Comparison of ENCODE assay signal across 11 mouse cellular contexts in genomic region chr13:18038814-18039213, GRCm38 (mm10).
"Had no signal": no experiment of that assay in that cellular context is flagged by ENCODE, and none has a peak within 500 bp of the region (broad histone marks: within the 10 kb centered on the region; RNA-seq: fewer than 3 reads in every experiment).

No protein-coding gene starts in this region.

- H3K36me3 ChIP-seq: limb, embryonic 13.5 days; midbrain, embryonic 12.5 days had no signal

- H3K4me1 ChIP-seq: limb, embryonic 13.5 days; megakaryocyte, embryonic 14.5 days; midbrain, embryonic 12.5 days had no signal

- ATAC-seq: hindbrain, postnatal 0 days had no signal

- H3K4me2 ChIP-seq: limb, embryonic 13.5 days; midbrain, embryonic 12.5 days had no signal

- H3K9me3 ChIP-seq: limb, embryonic 13.5 days; midbrain, embryonic 12.5 days had no signal

- DNase-seq: kidney, adult 18-20 months; kidney, postnatal 10 days; kidney, postnatal 4 days; thymus, postnatal 4 days had no signal

- H3K27me3 ChIP-seq: limb, embryonic 13.5 days; megakaryocyte, embryonic 14.5 days; midbrain, embryonic 12.5 days had no signal

- H3K4me3 ChIP-seq: layer of hippocampus, adult 2 months; limb, embryonic 13.5 days; megakaryocyte, embryonic 14.5 days; midbrain, embryonic 12.5 days had no signal

- H3K27ac ChIP-seq: hindbrain, postnatal 0 days; layer of hippocampus, adult 2 months; limb, embryonic 13.5 days; liver, embryonic 14.5 days; macrophage; midbrain, embryonic 12.5 days had no signal

- H3K9ac ChIP-seq: limb, embryonic 13.5 days; liver, embryonic 14.5 days; midbrain, embryonic 12.5 days had no signal
